Mouse (Mus musculus) intestine, postnatal 0 days (tissue): ENCODE measurements around the gene Atp5b. TPM values are rescaled to one million over a fixed set of nuclear protein-coding genes. Genes with fewer than 3 reads are reported as not detected.

ENCODE experiments used
- ATAC-seq: fragments of 200-750 bp; cut with Nextera tagmentation; 2 replicates; pipeline ENCODE4 v1.8.0; 2017; ENCODE audit warnings: mild to moderate bottlenecking, moderate TSS enrichment, moderate library complexity
- H3K27ac ChIP-seq: fragments of 300-500 bp; sonication (generic); 2 replicates; pipeline ENCODE4 v1.5.1; 2014; ENCODE audit warnings: mild to moderate bottlenecking, low read depth, low read length, moderate library complexity
- H3K27me3 ChIP-seq: fragments of 300-500 bp; sonication (generic); replicated peaks from 2 replicates; pipeline ENCODE4 v1.6.1; 2014; ENCODE audit warnings: low read length, mixed read lengths; ENCODE audit not compliant: control insufficient read depth, insufficient read depth
- H3K36me3 ChIP-seq: fragments of 300-500 bp; sonication (generic); 2 replicates; pipeline ENCODE4 v1.6.1; 2014; ENCODE audit warnings: mild to moderate bottlenecking, moderate library complexity; ENCODE audit not compliant: control insufficient read depth, insufficient read depth
- H3K4me1 ChIP-seq: fragments of 300-500 bp; sonication (generic); replicated peaks from 2 replicates; pipeline ENCODE4 v1.6.1; 2014; ENCODE audit warnings: antibody characterized with exemption, low read length, mixed read lengths; ENCODE audit not compliant: control insufficient read depth, insufficient read depth
- H3K4me2 ChIP-seq: fragments of 300-500 bp; sonication (generic); replicated peaks from 2 replicates; pipeline ENCODE4 v1.6.1; 2014; ENCODE audit warnings: low read depth, mild to moderate bottlenecking, moderate library complexity
- H3K4me3 ChIP-seq: fragments of 300-500 bp; sonication (generic); 2 replicates; pipeline ENCODE4 v1.5.1; 2014; ENCODE audit warnings: low read depth, low read length
- H3K9ac ChIP-seq: fragments of 300-500 bp; sonication (generic); 2 replicates; pipeline ENCODE4 v1.6.1; 2014; ENCODE audit warnings: mild to moderate bottlenecking, low read depth, low read length
- H3K9me3 ChIP-seq: fragments of 300-500 bp; sonication (generic); 2 replicates; pipeline ENCODE4 v1.6.1; 2016; ENCODE audit warnings: mixed run types; ENCODE audit not compliant: control insufficient read depth
- CTCF ChIP-seq: sonication (generic); IDR thresholded peaks from 2 replicates; pipeline ENCODE4 v1.5.1; 2016; ENCODE audit warnings: low read depth, mild to moderate bottlenecking, control low read depth, antibody characterized with exemption, moderate library complexity
- WGBS: fragments of 180-500 bp; shearing (Covaris S2); extraction: QIAGEN DNeasy Blood & Tissue Kit; methylation state at CpG from one replicate; pipeline ENCODE4 v1.1.7; 2014; 5-methylcytosine and 5-hydroxymethylcytosine counted together
- polyA plus RNA-seq: library from polyadenylated mRNA; unstranded; fragments of >200 nt; fragmentation: Nextera tagmentation; extraction: Ambion mirVana; gene quantifications from 2 replicates; pipeline ENCODE4 v1.2.1, GENCODE M21; 2015

Gene Atp5b
- polyA plus RNA-seq, 1 experiment from 2014 or later, result 2,644 TPM

DNA sequence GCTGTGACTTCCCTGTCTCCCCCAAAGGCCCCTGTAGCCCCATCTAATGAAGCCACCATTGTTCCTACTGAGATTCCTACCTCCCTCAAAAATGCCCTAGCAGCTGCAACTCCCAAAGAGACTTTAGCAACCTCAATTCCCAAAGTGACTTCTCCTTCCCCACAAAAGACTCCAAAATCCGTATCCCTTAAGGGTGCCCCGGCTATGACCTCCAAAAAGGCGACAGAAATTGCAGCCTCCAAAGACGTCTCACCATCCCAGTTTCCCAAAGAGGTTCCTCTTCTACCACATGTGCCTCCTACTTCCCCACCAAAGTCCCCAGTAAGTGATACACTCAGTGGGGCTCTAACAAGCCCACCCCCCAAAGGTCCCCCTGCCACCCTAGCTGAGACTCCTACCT is 41.4 kb upstream of the Atp5b start:
- H3K9ac ChIP-seq, result no peak overlapping the region
- peaks cover 63% of the 10 kb centered on the region for H3K36me3 ChIP-seq
- WGBS, result 65% methylated on average over 4 of the region's 4 CpGs
- H3K9me3 ChIP-seq, result no peaks in the 10 kb centered on the region
- no peak overlapping the region for H3K4me3 ChIP-seq
- ATAC-seq, result no peak
- H3K4me2 ChIP-seq, result no peak overlapping the region
- no peak for TF ChIP-seq CTCF
- H3K4me1 ChIP-seq, result peaks cover 2% of the 10 kb centered on the region; the same call in 1 of the 2 replicates
- no peak overlapping the region for H3K27ac ChIP-seq
- H3K27me3 ChIP-seq, result no peaks in the 10 kb centered on the region

DNA sequence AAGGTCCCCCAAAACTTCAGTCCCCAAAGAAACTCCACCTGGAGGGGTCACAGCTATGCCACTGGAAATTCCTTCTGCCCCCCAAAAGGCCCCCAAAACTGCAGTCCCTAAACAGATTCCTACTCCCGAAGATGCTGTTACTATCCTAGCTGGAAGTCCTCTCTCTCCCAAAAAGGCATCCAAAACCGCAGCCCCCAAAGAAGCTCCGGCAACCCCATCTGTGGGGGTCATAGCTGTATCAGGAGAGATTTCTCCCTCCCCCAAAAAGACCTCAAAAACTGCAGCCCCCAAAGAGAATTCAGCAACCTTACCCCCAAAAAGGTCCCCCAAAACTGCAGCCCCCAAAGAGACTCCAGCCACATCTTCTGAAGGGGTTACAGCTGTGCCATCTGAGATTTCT is 40.6 kb upstream of the Atp5b start:
- no peak for TF ChIP-seq CTCF
- Histone ChIP-seq H3K9ac (no peak overlapping the region; the same call in 1 of the 2 replicates), H3K4me3 (no peak overlapping the region), H3K36me3 (peaks cover 67% of the 10 kb centered on the region), H3K27me3 (no peaks in the 10 kb centered on the region), H3K4me2 (no peak overlapping the region), H3K9me3 (no peaks in the 10 kb centered on the region), H3K27ac (no peak overlapping the region), H3K4me1 (no peaks in the 10 kb centered on the region; the same call in 1 of the 2 replicates)
- no peak for ATAC-seq
- 87% methylated on average over 3 of the region's 3 CpGs for WGBS

DNA sequence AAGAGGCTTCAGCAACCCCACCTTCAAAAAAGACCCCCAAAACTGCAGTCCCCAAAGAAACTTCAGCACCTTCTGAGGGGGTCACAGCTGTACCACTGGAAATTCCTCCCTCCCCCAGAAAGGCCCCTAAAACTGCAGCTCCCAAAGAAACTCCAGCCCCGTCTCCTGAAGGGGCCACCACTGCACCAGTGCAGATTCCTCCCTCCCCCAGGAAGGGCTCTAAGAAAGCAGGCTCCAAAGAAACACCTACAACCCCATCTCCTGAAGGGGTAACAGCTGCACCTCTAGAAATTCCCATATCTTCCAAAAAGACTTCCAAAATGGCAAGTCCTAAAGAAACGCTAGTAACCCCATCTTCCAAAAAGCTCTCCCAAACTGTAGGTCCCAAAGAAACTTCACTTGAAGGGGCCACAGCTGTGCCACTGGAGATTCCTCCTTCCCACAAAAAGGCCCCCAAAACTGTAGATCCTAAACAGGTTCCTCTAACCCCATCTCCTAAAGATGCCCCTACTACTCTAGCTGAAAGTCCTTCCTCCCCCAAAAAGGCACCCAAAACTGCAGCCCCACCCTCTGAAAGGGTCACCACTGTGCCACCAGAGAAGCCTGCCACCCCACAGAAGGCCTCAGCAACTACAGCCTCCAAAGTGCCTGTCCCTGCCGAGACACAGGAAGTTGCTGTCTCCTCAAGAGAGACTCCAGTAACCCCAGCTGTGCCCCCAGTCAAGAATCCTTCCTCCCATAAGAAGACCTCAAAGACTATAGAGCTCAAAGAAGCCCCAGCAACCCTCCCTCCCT is 39.8 kb upstream of the Atp5b start:
- Histone ChIP-seq H3K36me3 (peaks cover 75% of the 10 kb centered on the region), H3K4me3 (no peak overlapping the region), H3K4me2 (no peak overlapping the region), H3K27me3 (no peaks in the 10 kb centered on the region), H3K4me1 (no peaks in the 10 kb centered on the region; the same call in 1 of the 2 replicates), H3K9me3 (no peaks in the 10 kb centered on the region), H3K27ac (no peak overlapping the region), H3K9ac (no peak overlapping the region)
- ATAC-seq, result no peak
- 68% methylated on average over 3 of the region's 3 CpGs for WGBS
- no peak for TF ChIP-seq CTCF

DNA sequence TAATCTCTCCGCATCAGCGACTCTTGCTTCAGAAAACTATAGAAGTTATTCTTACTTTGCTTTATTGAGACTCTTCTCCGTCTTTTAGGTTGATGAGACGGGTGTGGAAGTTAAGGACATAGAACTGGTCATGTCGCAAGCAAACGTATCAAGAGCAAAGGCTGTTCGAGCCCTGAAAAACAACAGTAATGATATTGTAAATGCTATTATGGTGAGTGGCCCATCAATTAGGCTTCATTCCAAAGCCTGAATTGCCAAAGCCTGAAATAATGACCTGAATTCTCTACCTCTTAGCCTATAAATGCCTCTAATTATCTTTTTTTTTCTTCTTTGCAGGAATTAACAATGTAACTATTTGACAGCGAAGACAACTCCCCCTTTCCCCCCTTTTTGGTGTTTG is 34.9 kb upstream of the Atp5b start:
- no peak for TF ChIP-seq CTCF
- no peak overlapping the region for H3K9ac ChIP-seq
- no peaks in the 10 kb centered on the region for H3K27me3 ChIP-seq
- no peak overlapping the region for H3K4me2 ChIP-seq
- peaks cover 73% of the 10 kb centered on the region for H3K36me3 ChIP-seq
- H3K27ac ChIP-seq, result no peak overlapping the region
- no peak for ATAC-seq
- H3K9me3 ChIP-seq, result no peaks in the 10 kb centered on the region
- H3K4me1 ChIP-seq, result no peaks in the 10 kb centered on the region
- no peak overlapping the region for H3K4me3 ChIP-seq
- 92% methylated on average over 8 of the region's 8 CpGs for WGBS

DNA sequence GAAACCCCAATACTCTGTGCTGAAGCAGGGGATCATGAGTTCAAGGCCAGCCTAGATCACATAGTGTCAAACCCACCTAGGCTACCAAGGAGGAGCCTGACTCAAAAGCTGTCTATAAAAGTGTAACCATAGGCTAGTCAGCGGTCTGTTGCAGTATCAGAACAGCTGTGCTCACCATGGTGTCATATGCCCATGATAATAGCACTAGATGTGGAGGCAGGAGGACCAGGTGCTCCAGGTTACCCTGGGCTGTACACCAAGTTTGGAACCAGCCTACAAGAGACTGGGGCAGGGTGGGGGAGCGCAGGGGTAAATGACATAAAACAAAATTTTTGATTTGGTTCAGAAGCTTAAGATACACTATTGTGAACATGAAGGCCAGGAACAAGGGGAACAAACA is 33.3 kb upstream of the Atp5b start:
- H3K9me3 ChIP-seq, result no peaks in the 10 kb centered on the region
- TF ChIP-seq CTCF, result no peak
- no peak for ATAC-seq
- H3K36me3 ChIP-seq, result peaks cover 58% of the 10 kb centered on the region
- no peak overlapping the region for H3K27ac ChIP-seq
- 96% methylated on average over 2 of the region's 2 CpGs for WGBS
- H3K4me3 ChIP-seq, result no peak overlapping the region
- no peak overlapping the region for H3K4me2 ChIP-seq
- H3K4me1 ChIP-seq, result no peaks in the 10 kb centered on the region
- H3K9ac ChIP-seq, result no peak overlapping the region
- H3K27me3 ChIP-seq, result no peaks in the 10 kb centered on the region

DNA sequence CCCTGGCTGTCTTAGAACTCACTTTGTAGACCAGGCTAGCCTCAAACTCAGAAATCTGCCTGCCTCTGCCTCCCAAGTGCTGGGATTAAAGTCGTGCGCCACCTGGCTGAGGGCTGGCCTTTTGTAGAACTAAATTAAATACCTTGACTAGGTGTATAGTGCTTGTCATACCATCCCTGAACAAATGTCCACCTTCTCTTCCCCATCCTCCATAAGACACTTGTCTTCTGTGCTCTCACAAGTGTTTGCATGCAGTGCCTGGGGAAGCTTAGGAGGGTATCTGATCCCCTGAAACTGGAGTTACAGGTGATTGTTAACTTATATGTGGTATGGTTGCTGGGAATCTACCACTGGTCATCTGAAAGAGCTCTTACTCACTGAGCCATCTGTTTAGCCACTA is 32.7 kb upstream of the Atp5b start:
- H3K27me3 ChIP-seq, result no peaks in the 10 kb centered on the region
- H3K4me1 ChIP-seq, result no peaks in the 10 kb centered on the region
- ATAC-seq, result no peak
- TF ChIP-seq CTCF, result no peak
- 89% methylated on average over 2 of the region's 2 CpGs for WGBS
- H3K4me3 ChIP-seq, result no peak overlapping the region
- no peak overlapping the region for H3K9ac ChIP-seq
- no peak overlapping the region for H3K27ac ChIP-seq
- no peak overlapping the region for H3K4me2 ChIP-seq
- no peaks in the 10 kb centered on the region for H3K9me3 ChIP-seq
- peaks cover 53% of the 10 kb centered on the region for H3K36me3 ChIP-seq
